Mouse (Mus musculus) hindbrain, embryonic 16.5 days (tissue): ENCODE measurements around the gene Akt1s1. TPM values are rescaled to one million over a fixed set of nuclear protein-coding genes. Genes with fewer than 3 reads are reported as not detected.

ENCODE experiments used
- ATAC-seq: fragments of 200-750 bp; cut with Nextera tagmentation; 2 replicates; pipeline ENCODE4 v1.8.0; 2017; ENCODE audit warnings: moderate TSS enrichment, moderate library complexity
- H3K27ac ChIP-seq: fragments of 300-500 bp; sonication (generic); 2 replicates; pipeline ENCODE4 v1.5.1; 2014; ENCODE audit warnings: low read depth, mild to moderate bottlenecking, control low read depth, low read length, moderate library complexity
- H3K27me3 ChIP-seq: fragments of 300-500 bp; sonication (generic); replicated peaks from 2 replicates; pipeline ENCODE4 v1.6.1; 2014; ENCODE audit warnings: low read length; ENCODE audit not compliant: control insufficient read depth, insufficient read depth
- H3K36me3 ChIP-seq: fragments of 300-500 bp; sonication (generic); 2 replicates; pipeline ENCODE4 v1.6.1; 2014; ENCODE audit warnings: mild to moderate bottlenecking, low read length, moderate library complexity, mixed read lengths; ENCODE audit not compliant: control insufficient read depth, insufficient read depth
- H3K4me1 ChIP-seq: fragments of 300-500 bp; sonication (generic); 2 replicates; pipeline ENCODE4 v1.6.1; 2014; ENCODE audit warnings: low read depth, low read length; ENCODE audit not compliant: control insufficient read depth, insufficient read depth
- H3K4me2 ChIP-seq: fragments of 300-500 bp; sonication (generic); 2 replicates; pipeline ENCODE4 v1.6.1; 2014; ENCODE audit warnings: mild to moderate bottlenecking, low read length, control low read depth, moderate library complexity
- H3K4me3 ChIP-seq: fragments of 300-500 bp; sonication (generic); 2 replicates; pipeline ENCODE4 v1.5.1; 2014; ENCODE audit warnings: mild to moderate bottlenecking, low read length, control low read depth, moderate library complexity
- H3K9ac ChIP-seq: fragments of 300-500 bp; sonication (generic); 2 replicates; pipeline ENCODE4 v1.6.1; 2014; ENCODE audit warnings: low read depth, mild to moderate bottlenecking, control low read depth, low read length, moderate library complexity
- H3K9me3 ChIP-seq: fragments of 300-500 bp; sonication (generic); 2 replicates; pipeline ENCODE4 v1.6.1; 2014; ENCODE audit warnings: mild to moderate bottlenecking, low read length, moderate library complexity; ENCODE audit not compliant: control insufficient read depth
- WGBS: fragments of 180-500 bp; shearing (Covaris S2); extraction: QIAGEN DNeasy Blood & Tissue Kit; methylation state at CpG from one replicate; pipeline ENCODE4 v1.1.7; 2014; 5-methylcytosine and 5-hydroxymethylcytosine counted together
- polyA plus RNA-seq: library from polyadenylated mRNA; unstranded; fragments of >200 nt; fragmentation: Nextera tagmentation; extraction: Ambion mirVana; gene quantifications from 2 replicates; pipeline ENCODE4 v1.2.1, GENCODE M21; 2015

The Akt1s1 gene
- polyA plus RNA-seq, 1 experiment from 2014 or later: 90.7 TPM

DNA sequence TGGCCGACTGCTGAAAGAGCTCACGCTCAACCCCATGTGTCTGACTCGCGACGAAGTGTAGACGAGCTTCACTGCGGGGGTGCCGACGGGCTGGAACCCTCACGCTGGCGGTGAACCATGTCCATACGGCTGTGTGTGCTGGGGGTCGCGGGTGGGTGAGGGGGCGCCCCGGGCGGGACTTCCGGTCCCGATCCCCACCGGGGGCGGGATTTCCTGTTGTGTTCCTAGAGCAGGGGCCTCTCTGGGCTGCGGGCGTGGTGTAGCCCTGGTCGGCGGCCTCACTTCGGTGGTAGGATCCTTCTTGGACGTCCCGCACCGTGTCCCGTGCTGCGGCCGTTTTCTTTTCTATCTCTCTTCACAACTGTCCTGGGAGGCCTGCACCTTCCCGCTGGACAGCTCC, 1.4 kb downstream of the Akt1s1 start:
- peak; percentile 52 for ATAC-seq
- under 1% methylated on average over 33 of the region's 33 CpGs for WGBS
- H3K9me3 ChIP-seq: no peaks in the 10 kb centered on the region
- peak overlapping the region; percentile 92 for H3K4me2 ChIP-seq
- peaks cover 16% of the 10 kb centered on the region for H3K36me3 ChIP-seq
- H3K27me3 ChIP-seq: no peaks in the 10 kb centered on the region
- peaks cover 30% of the 10 kb centered on the region for H3K4me1 ChIP-seq
- peak overlapping the region; percentile 72 for H3K4me3 ChIP-seq
- H3K27ac ChIP-seq: peak overlapping the region; percentile 99
- peak overlapping the region; percentile 82 for H3K9ac ChIP-seq

DNA sequence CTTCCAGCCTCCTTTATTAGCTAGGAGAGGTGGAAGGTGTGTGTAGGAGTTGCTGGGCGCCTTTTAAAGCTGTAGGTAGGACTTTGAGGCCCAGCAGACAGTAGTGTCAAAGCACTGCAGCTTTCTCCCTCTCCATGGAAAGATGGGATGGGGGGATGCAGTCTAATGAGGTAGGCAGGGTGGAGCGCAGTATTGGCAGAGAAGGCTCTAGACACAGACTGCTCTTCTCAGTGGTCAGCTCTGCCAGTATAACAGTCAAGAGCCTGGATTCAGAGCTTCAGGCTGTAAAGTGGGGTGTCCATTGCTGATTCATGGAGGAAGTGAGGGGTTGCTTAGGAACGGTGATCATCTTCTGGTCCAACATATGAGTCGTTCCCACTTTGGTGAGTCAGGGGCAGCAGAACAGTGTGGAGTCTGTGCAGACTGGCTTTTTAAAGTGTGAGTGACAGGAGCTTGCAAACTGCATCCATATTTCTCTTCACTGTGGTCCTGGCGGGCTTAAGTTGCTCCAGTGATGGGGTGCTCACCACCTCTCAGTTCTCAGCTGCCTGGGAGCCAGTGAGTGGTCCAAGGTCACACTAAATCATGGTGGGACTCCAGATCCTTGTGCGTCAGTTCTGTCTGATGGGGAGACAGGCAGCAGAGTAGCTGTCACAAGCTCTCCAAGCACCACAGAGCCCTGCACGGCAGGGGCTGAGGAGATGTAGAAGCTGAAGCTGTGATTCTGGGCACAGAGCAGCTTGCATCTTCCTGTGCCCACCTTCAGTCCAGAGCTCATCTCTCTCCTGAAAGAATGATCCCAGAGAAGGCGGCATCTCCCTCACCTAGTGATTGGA, 2.2 kb downstream of the Akt1s1 start:
- peak overlapping the region; percentile 72 for H3K4me3 ChIP-seq
- 81% methylated on average over 8 of the region's 8 CpGs for WGBS
- no peak for ATAC-seq
- no peaks in the 10 kb centered on the region for H3K9me3 ChIP-seq
- H3K4me1 ChIP-seq: peaks cover 30% of the 10 kb centered on the region
- no peaks in the 10 kb centered on the region for H3K27me3 ChIP-seq
- peak overlapping the region; percentile 99 for H3K27ac ChIP-seq
- peak overlapping the region; percentile 92 for H3K4me2 ChIP-seq
- H3K9ac ChIP-seq: peak overlapping the region; percentile 82
- peaks cover 8% of the 10 kb centered on the region; the same call in 1 of the 2 replicates for H3K36me3 ChIP-seq

DNA sequence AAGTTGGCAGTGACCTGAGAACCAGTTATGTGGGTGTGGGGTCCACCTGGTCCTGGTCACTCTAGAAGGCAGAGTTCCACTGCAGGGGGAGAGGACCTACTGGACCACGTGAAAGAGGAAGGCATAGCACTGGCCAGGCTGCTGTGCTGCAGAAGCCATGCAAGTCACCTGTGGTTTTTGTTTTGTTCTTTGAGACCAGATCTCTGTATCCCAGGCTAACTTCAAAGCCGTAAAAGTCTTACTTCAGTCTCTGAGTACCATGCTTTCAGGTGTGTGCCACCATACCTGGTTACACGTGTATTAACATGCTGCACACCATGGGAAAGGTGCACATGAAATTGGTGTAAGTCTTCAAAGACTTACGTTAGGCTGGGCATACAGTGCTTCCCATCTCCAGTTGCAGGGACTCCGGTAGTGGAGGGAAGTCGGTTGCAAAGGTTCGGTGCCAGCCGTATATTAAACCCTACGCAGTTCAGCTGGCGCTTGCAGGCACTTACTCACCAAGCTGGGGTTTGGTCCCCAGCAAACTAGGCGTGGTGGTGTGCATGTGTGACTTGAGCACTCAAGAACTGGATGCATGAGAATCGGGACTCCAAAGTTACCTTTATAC, 2.9 kb downstream of the Akt1s1 start:
- H3K27me3 ChIP-seq: no peaks in the 10 kb centered on the region
- no peaks in the 10 kb centered on the region for H3K9me3 ChIP-seq
- WGBS: 92% methylated on average over 12 of the region's 12 CpGs
- H3K9ac ChIP-seq: no peak overlapping the region
- H3K4me3 ChIP-seq: no peak overlapping the region
- H3K27ac ChIP-seq: no peak overlapping the region
- peaks cover 35% of the 10 kb centered on the region for H3K4me1 ChIP-seq
- H3K36me3 ChIP-seq: peaks cover under 1% of the 10 kb centered on the region; the same call in 1 of the 2 replicates
- no peak overlapping the region for H3K4me2 ChIP-seq
- ATAC-seq: no peak

DNA sequence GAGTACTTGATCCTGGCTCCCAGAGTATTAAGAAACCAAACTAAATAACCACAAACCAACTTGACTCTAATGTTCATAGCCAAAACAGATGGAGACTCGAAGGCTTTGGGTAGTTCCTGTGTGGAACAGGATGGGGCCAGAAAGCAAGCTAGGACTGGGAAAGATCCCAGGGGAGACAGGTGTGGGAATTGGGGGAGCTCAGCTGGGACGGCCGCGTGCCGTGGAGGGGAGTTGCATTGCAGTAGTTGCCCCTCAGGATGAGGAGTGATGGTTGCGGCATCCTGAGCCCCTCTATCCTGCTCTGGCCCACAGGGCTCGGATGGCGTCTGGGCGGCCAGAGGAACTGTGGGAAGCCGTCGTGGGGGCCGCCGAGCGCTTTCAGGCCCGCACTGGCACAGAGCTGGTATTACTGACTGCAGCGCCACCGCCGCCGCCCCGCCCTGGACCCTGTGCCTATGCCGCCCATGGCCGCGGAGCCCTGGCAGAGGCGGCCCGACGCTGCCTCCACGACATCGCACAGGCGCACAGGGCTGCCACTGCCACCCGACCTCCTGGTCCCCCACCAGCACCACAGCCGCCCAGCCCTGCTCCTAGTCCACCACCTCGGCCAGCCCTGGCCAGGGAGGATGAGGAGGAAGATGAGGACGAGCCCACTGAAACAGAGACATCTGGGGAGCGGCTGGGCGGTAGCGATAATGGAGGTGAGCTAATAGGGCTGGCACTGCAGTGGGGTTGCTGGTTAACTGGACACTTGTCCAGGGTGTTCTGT, 3.7 kb downstream of the Akt1s1 start:
- WGBS: 90% methylated on average over 36 of the region's 36 CpGs
- Histone ChIP-seq H3K27me3 (no peaks in the 10 kb centered on the region), H3K36me3 (no peaks in the 10 kb centered on the region), H3K4me1 (peaks cover 32% of the 10 kb centered on the region), H3K4me3 (no peak overlapping the region), H3K4me2 (no peak overlapping the region), H3K9ac (no peak overlapping the region), H3K27ac (no peak overlapping the region), H3K9me3 (no peaks in the 10 kb centered on the region)
- ATAC-seq: no peak

DNA sequence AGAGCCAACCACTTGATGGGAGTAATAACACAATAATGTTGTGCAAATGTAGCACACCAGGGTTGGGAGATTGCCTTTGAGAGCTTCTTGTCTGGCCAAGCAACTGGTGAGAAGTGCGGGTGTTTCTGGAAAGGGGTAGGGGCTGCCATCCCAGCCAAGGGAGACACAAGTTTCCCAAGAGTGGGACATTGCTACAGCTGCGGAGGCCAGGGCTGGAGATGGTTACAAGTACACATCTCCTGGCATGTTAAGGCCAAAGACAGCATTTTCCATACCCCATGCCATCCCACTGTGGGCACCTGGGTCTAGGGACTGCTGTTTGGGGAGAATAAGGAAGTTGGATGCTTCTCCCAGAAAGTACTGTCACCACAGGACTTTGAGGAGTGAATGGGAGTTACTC, 4.3 kb downstream of the Akt1s1 start:
- 91% methylated on average over 2 of the region's 2 CpGs for WGBS
- ATAC-seq: no peak
- Histone ChIP-seq H3K36me3 (no peaks in the 10 kb centered on the region), H3K9me3 (no peaks in the 10 kb centered on the region), H3K4me3 (no peak overlapping the region), H3K4me1 (peaks cover 30% of the 10 kb centered on the region), H3K4me2 (no peak overlapping the region), H3K27ac (no peak overlapping the region), H3K9ac (peak overlapping the region; percentile 33), H3K27me3 (no peaks in the 10 kb centered on the region)

DNA sequence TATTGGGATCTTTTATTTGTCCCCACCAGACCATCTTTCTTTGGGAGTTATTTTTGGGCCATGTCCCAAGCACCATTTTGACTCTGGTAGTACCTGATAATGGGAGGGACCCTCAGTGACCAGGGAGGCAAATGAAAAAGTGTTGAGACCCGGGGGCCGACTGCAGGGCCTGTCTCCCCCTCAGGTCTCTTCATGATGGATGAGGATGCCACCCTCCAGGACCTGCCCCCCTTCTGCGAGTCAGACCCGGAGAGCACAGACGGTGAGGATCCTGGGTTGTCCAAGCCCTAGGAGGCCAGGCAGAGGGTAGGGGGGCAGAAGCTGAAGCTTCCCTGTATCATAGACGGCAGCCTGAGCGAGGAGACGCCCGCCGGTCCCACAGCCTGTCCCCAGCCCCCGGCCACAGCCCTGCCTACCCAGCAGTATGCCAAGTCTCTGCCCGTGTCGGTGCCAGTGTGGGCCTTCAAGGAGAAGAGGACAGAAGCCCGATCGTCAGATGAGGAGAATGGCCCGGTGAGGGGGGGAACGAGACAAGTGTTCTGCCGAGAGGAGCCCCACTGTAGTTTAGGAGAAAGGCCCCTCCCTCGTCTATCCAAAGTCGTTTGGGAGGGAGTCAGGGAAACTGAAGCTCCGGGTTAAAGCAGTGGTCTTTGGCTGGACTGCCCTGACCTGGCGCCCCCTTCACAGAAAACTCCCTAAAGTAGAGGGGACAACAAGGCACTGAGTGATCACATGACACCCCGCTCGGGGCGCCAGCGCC, 5.0 kb downstream of the Akt1s1 start:
- H3K27ac ChIP-seq: peak overlapping the region; percentile 87
- peak overlapping the region; percentile 40 for H3K4me3 ChIP-seq
- no peaks in the 10 kb centered on the region for H3K36me3 ChIP-seq
- ATAC-seq: no peak
- 22% methylated on average over 26 of the region's 26 CpGs for WGBS
- H3K9ac ChIP-seq: peak overlapping the region; percentile 64
- H3K9me3 ChIP-seq: no peaks in the 10 kb centered on the region
- H3K27me3 ChIP-seq: no peaks in the 10 kb centered on the region
- H3K4me2 ChIP-seq: peak overlapping the region; percentile 72
- H3K4me1 ChIP-seq: peaks cover 34% of the 10 kb centered on the region

DNA sequence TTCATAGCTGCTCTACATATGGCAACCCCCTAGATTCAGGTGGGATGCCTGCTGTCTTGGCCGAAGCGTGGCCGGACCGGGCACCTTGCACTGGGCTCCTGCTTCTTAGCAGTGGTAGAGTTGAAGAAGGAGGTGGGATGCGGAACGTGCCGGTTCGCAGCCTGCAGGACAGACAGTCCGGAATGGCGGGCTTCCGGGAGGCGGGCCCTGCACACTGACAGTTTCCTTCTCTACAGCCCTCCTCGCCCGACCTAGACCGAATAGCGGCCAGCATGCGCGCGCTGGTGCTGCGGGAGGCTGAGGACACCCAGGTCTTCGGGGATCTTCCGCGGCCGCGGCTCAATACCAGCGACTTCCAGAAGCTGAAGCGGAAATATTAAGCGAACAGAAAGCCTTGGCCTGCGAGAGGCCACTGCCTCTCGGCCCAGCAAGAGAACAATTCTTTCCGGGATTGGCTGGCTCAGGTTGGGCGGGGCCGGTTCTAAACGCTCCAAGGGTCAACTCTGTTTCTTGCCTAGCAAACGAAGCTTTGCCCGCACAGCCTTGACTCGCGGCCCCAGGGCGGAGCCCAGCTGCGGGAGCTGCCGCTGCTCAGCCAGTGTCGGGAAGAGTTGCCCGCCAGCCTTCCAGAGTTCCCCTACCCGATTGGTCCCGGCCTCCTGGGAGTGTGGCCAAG, 5.7 kb downstream of the Akt1s1 start:
- Histone ChIP-seq H3K4me2 (peak overlapping the region; percentile 72), H3K36me3 (no peaks in the 10 kb centered on the region), H3K27me3 (no peaks in the 10 kb centered on the region), H3K9me3 (no peaks in the 10 kb centered on the region), H3K4me1 (peaks cover 34% of the 10 kb centered on the region), H3K4me3 (peak overlapping the region; percentile 40), H3K9ac (peak overlapping the region; percentile 64), H3K27ac (peak overlapping the region; percentile 87)
- ATAC-seq: 0 out of 2 replicates have a peak, but pooled peaks have one; percentile 1
- 2% methylated on average over 45 of the region's 45 CpGs for WGBS

DNA sequence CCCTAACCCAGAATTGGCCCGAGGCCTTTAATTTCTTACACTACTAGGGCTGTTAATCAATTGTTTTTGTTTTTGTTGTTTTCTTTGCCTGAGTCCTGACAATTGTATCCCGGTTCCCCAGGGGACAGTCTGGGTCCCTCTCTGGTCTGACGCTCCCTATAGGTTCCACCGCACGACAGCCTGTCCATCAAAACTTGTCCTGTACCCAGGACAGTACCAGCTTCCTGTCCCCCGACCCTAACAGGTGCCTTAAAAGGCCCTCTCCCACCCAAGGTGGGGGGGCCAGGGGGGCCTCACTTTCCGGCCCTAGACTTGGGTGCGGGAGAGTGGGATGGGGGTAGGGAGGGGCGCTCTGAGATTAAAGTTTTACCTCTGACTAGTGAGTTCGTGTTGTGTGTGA, 6.2 kb downstream of the Akt1s1 start:
- H3K4me1 ChIP-seq: peaks cover 34% of the 10 kb centered on the region
- peak overlapping the region; percentile 72 for H3K4me2 ChIP-seq
- H3K27ac ChIP-seq: peak overlapping the region; percentile 87
- ATAC-seq: no peak
- no peaks in the 10 kb centered on the region for H3K36me3 ChIP-seq
- peak overlapping the region; percentile 40 for H3K4me3 ChIP-seq
- 34% methylated on average over 10 of the region's 10 CpGs for WGBS
- H3K9me3 ChIP-seq: no peaks in the 10 kb centered on the region
- peak overlapping the region; percentile 64 for H3K9ac ChIP-seq
- H3K27me3 ChIP-seq: no peaks in the 10 kb centered on the region
